Mouse (Mus musculus): ENCODE results near the gene Gm11232. TPM values are rescaled to one million over a fixed set of nuclear protein-coding genes. Genes with fewer than 3 reads are reported as not detected.

Gm11232 gene
- total RNA-seq, 1 experiment: 0.13 TPM

DNA sequence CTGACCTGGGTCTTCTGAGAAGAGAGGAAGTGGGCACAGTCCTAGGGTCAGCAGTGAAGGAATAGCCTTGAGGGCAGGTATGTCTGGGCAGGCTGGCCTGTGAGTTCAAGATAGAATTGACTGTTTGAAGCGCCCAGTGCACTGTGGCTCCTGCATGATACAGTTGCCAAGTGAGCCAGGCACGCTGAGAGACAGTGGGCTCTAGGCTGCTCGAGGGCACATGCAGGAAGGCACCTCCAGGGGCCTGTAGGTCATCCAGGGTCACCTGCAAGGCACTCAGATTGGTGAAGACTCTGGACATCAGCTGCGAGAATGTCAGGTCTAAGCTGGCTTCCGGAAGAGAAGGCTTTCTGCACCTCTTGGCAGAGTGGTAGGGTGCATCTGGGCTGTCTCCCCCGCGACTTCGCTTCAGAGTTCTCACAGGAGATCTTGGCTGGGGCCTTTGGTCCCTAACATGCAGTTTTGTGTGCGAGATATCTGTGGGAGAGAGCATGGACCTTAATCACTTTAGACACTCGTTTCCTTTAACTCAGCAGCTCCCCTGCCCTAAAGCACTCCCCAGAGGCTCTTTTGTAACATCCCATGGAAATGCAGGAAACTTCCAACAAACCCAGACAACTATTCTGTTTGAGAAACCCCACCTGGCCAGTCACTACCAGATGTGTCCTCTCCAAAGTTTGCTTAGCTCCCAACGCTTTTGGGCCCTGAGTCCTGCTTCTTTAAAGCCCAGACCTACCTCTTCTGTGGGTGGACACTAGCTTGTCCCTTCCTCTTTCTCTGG is 1.1 kb downstream of the Gm11232 start:
- Histone ChIP-seq H3K4me1 (ENCODE audit: control insufficient read depth in 2 of 2, insufficient read depth in 2 of 2, low read length in 2 of 2, poor library complexity in 1 of 2) (no peaks in the 10 kb centered on the region), H3K9me3 (ENCODE audit: control insufficient read depth, insufficient read depth, low read depth, low read length) (no peaks in the 10 kb centered on the region), H3K27ac (ENCODE audit: insufficient read depth, low read depth, low read length, poor library complexity, severe bottlenecking) (no peak overlapping the region), H3K36me3 (ENCODE audit: control insufficient read depth, insufficient read depth, low read length, poor library complexity, severe bottlenecking) (no peaks in the 10 kb centered on the region), H3K9ac (ENCODE audit: insufficient read depth, low read depth, low read length, poor library complexity, severe bottlenecking) (no peak overlapping the region), H3K4me3 (ENCODE audit: insufficient read depth in 1 of 2, low read depth in 1 of 2, low read length in 2 of 2, poor library complexity in 1 of 2, severe bottlenecking in 1 of 2) (no peak overlapping the region)
- in situ Hi-C loops (cut with MboI; ENCODE audit: low sequenced_read_pairs in 2 of 2, unreplicated experiment in 2 of 2): no loop called here
- TF ChIP-seq ZNF384 (IDR thresholded peaks at IDR 0.05; ENCODE audit: low read depth, low read length): no peak
- TF ChIP-seq HCFC1 (IDR thresholded peaks at IDR 0.05; ENCODE audit: borderline replicate concordance, insufficient read depth, low read length): no peak
- no peak for TF ChIP-seq MAFK (IDR thresholded peaks at IDR 0.05; ENCODE audit: insufficient read depth, low read depth, low read length)
- no peak for TF ChIP-seq ZC3H11A (IDR thresholded peaks at IDR 0.05; ENCODE audit: borderline replicate concordance, low read depth, low read length)
- TF ChIP-seq CHD2 (IDR thresholded peaks at IDR 0.05; ENCODE audit: low read depth, low read length): no peak
- DNase-seq (ENCODE audit: low read depth, low spot score): no peak

DNA sequence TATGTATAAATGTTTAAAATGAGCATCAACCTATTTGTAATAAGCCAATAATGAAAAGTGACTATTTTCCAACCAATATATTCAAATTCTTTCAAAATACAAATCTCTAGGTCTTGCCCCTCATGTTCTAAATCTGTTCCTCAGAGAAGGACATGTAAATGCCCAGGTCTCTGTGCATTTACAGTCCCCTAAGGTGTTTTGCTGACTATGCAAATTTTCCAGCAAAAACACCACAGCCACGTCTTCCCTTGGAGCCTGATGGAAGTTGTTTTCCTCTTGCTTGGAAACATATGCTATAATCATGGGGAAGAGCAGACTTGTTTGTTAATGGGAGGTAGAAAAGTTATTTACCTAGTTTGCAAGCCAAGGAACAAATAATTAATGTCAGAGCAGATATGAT is 12.0 kb downstream of the Gm11232 start:
- Histone ChIP-seq H3K36me3 (ENCODE audit: control insufficient read depth, insufficient read depth, low read length, poor library complexity, severe bottlenecking) (no peaks in the 10 kb centered on the region), H3K9ac (ENCODE audit: insufficient read depth, low read depth, low read length, poor library complexity, severe bottlenecking) (no peak overlapping the region), H3K4me3 (ENCODE audit: insufficient read depth in 1 of 2, low read depth in 1 of 2, low read length in 2 of 2, poor library complexity in 1 of 2, severe bottlenecking in 1 of 2) (no peak overlapping the region), H3K9me3 (ENCODE audit: control insufficient read depth, insufficient read depth, low read depth, low read length) (no peaks in the 10 kb centered on the region), H3K4me1 (ENCODE audit: control insufficient read depth in 2 of 2, insufficient read depth in 2 of 2, low read length in 2 of 2, poor library complexity in 1 of 2) (no peaks in the 10 kb centered on the region), H3K27ac (ENCODE audit: insufficient read depth, low read depth, low read length, poor library complexity, severe bottlenecking) (no peak overlapping the region)
- no peak for DNase-seq (ENCODE audit: low read depth, low spot score)
- peak; percentile 93 for TF ChIP-seq MAFK (IDR thresholded peaks at IDR 0.05; ENCODE audit: insufficient read depth, low read depth, low read length)
- TF ChIP-seq HCFC1 (IDR thresholded peaks at IDR 0.05; ENCODE audit: borderline replicate concordance, insufficient read depth, low read length): no peak
- in situ Hi-C loops (cut with MboI; ENCODE audit: low sequenced_read_pairs in 2 of 2, unreplicated experiment in 2 of 2): no loop called here

DNA sequence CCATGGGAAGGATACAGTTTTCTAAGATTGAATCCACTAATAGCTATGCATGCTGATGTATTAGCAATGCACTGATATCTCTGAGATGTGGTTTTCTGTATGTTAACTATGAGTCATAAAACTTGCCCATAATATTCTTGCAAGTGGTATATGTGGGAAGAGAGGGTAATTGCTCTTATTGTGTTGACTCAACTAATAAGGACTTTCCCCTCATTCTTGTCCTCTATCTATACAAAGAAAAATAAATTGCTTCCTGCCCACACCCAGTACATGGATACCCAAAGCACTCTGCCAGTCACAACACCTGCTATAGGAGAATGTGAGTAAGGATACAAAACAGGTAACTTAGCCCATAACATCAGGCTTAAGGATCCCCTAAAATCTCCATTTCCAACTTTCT is 21.2 kb downstream of the Gm11232 start:
- no peak overlapping the region for H3K27ac ChIP-seq (ENCODE audit: insufficient read depth, low read depth, low read length, poor library complexity, severe bottlenecking)
- no peaks in the 10 kb centered on the region for H3K36me3 ChIP-seq (ENCODE audit: control insufficient read depth, insufficient read depth, low read length, poor library complexity, severe bottlenecking)
- TF ChIP-seq HCFC1 (IDR thresholded peaks at IDR 0.05; ENCODE audit: borderline replicate concordance, insufficient read depth, low read length): no peak
- no peak for TF ChIP-seq MAFK (IDR thresholded peaks at IDR 0.05; ENCODE audit: insufficient read depth, low read depth, low read length)
- no peak for TF ChIP-seq ZNF384 (IDR thresholded peaks at IDR 0.05; ENCODE audit: low read depth, low read length)
- no peak for TF ChIP-seq CHD2 (IDR thresholded peaks at IDR 0.05; ENCODE audit: low read depth, low read length)
- TF ChIP-seq ZC3H11A (IDR thresholded peaks at IDR 0.05; ENCODE audit: borderline replicate concordance, low read depth, low read length): no peak
- no peaks in the 10 kb centered on the region for H3K9me3 ChIP-seq (ENCODE audit: control insufficient read depth, insufficient read depth, low read depth, low read length)
- H3K9ac ChIP-seq (ENCODE audit: insufficient read depth, low read depth, low read length, poor library complexity, severe bottlenecking): no peak overlapping the region
- no peaks in the 10 kb centered on the region for H3K4me1 ChIP-seq (ENCODE audit: control insufficient read depth in 2 of 2, insufficient read depth in 2 of 2, low read length in 2 of 2, poor library complexity in 1 of 2)
- H3K4me3 ChIP-seq (ENCODE audit: insufficient read depth in 1 of 2, low read depth in 1 of 2, low read length in 2 of 2, poor library complexity in 1 of 2, severe bottlenecking in 1 of 2): no peak overlapping the region
- DNase-seq (ENCODE audit: low read depth, low spot score): no peak
- in situ Hi-C loops (cut with MboI; ENCODE audit: low sequenced_read_pairs in 2 of 2, unreplicated experiment in 2 of 2): no loop called here

DNA sequence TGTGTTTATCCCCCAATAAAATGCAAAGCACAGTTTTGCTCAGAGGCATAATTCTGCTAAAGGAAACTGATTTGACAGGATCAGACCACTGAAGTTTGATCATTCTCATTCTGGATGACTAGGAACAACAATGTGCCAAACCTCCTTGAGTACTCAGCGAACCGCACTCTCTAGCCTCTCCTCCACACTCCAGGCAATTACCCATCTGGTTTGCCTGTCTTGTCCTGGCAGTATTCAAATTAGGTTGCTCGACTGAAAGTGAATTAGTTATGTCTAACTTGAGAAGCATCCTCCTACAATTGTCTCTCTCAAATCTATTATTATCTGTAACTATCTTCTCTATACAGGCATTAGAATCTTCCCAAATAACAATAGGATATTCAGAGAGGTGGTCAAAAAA is 22.5 kb downstream of the Gm11232 start:
- in situ Hi-C loops (cut with MboI; ENCODE audit: low sequenced_read_pairs in 2 of 2, unreplicated experiment in 2 of 2): no loop called here
- Histone ChIP-seq H3K9ac (ENCODE audit: insufficient read depth, low read depth, low read length, poor library complexity, severe bottlenecking) (no peak overlapping the region), H3K9me3 (ENCODE audit: control insufficient read depth, insufficient read depth, low read depth, low read length) (no peaks in the 10 kb centered on the region), H3K36me3 (ENCODE audit: control insufficient read depth, insufficient read depth, low read length, poor library complexity, severe bottlenecking) (no peaks in the 10 kb centered on the region), H3K4me1 (ENCODE audit: control insufficient read depth in 2 of 2, insufficient read depth in 2 of 2, low read length in 2 of 2, poor library complexity in 1 of 2) (no peaks in the 10 kb centered on the region), H3K27ac (ENCODE audit: insufficient read depth, low read depth, low read length, poor library complexity, severe bottlenecking) (no peak overlapping the region), H3K4me3 (ENCODE audit: insufficient read depth in 1 of 2, low read depth in 1 of 2, low read length in 2 of 2, poor library complexity in 1 of 2, severe bottlenecking in 1 of 2) (no peak overlapping the region)
- no peak for TF ChIP-seq HCFC1 (IDR thresholded peaks at IDR 0.05; ENCODE audit: borderline replicate concordance, insufficient read depth, low read length)
- TF ChIP-seq ZC3H11A (IDR thresholded peaks at IDR 0.05; ENCODE audit: borderline replicate concordance, low read depth, low read length): no peak
- no peak for TF ChIP-seq CHD2 (IDR thresholded peaks at IDR 0.05; ENCODE audit: low read depth, low read length)
- TF ChIP-seq ZNF384 (IDR thresholded peaks at IDR 0.05; ENCODE audit: low read depth, low read length): no peak
- TF ChIP-seq MAFK (IDR thresholded peaks at IDR 0.05; ENCODE audit: insufficient read depth, low read depth, low read length): no peak
- no peak for DNase-seq (ENCODE audit: low read depth, low spot score)

DNA sequence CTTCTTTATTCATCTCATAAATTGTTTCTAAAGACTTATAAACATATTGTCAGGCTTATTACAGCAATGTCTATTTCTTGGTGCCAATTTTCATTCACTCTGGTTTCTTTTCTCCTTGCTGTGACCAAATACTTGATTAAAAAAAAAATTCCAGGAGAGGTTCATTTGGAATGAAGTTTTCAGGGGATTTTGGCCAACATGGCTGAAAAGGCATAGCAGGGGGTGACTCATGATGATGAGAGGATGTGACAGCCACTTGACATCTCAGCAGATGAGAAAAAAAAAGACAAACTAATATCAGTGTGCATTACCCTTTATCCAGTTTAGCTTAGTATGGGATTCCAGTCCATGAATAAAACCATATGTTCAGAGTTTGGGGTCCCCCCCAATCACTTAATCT is 28.4 kb downstream of the Gm11232 start:
- TF ChIP-seq ZNF384 (IDR thresholded peaks at IDR 0.05; ENCODE audit: low read depth, low read length): no peak
- TF ChIP-seq HCFC1 (IDR thresholded peaks at IDR 0.05; ENCODE audit: borderline replicate concordance, insufficient read depth, low read length): no peak
- TF ChIP-seq MAFK (IDR thresholded peaks at IDR 0.05; ENCODE audit: insufficient read depth, low read depth, low read length): no peak
- TF ChIP-seq CHD2 (IDR thresholded peaks at IDR 0.05; ENCODE audit: low read depth, low read length): no peak
- TF ChIP-seq ZC3H11A (IDR thresholded peaks at IDR 0.05; ENCODE audit: borderline replicate concordance, low read depth, low read length): no peak
- in situ Hi-C loops (cut with MboI; ENCODE audit: low sequenced_read_pairs in 2 of 2, unreplicated experiment in 2 of 2): no loop called here
- H3K4me1 ChIP-seq (ENCODE audit: control insufficient read depth in 2 of 2, insufficient read depth in 2 of 2, low read length in 2 of 2, poor library complexity in 1 of 2): no peaks in the 10 kb centered on the region
- no peak overlapping the region for H3K4me3 ChIP-seq (ENCODE audit: insufficient read depth in 1 of 2, low read depth in 1 of 2, low read length in 2 of 2, poor library complexity in 1 of 2, severe bottlenecking in 1 of 2)
- no peaks in the 10 kb centered on the region for H3K9me3 ChIP-seq (ENCODE audit: control insufficient read depth, insufficient read depth, low read depth, low read length)
- no peak overlapping the region for H3K27ac ChIP-seq (ENCODE audit: insufficient read depth, low read depth, low read length, poor library complexity, severe bottlenecking)
- H3K9ac ChIP-seq (ENCODE audit: insufficient read depth, low read depth, low read length, poor library complexity, severe bottlenecking): no peak overlapping the region
- no peak for DNase-seq (ENCODE audit: low read depth, low spot score)
- no peaks in the 10 kb centered on the region for H3K36me3 ChIP-seq (ENCODE audit: control insufficient read depth, insufficient read depth, low read length, poor library complexity, severe bottlenecking)
